Mouse (Mus musculus) kidney, postnatal 25 days (tissue): ENCODE results near the gene Hrnr.

ENCODE experiments used
- DNase-seq, 2 experiments: peaks; one replicate each; pipeline ENCODE4 v3.0.0; 2021; ENCODE audit warnings: mixed read lengths in 2 of 2

Gene Hrnr

GRCm38 (mm10) chr3:93319449-93319848, at the start of gene Hrnr:
Gene Hrnr (plus strand): TSS chr3:93319749.
- DNase-seq = no peak

- DNase-seq = no peak
Measured at GRCm38 (mm10) chr3:93273223-93273622, 46.3 kb upstream of the Hrnr start, which contains the start of gene Flg. Gene Flg (plus strand): TSS chr3:93273523.

GRCm38 (mm10) chr3:93297542-93297941, 22.0 kb upstream of the Hrnr start:
- no peak for DNase-seq

- DNase-seq = no peak
Measured at GRCm38 (mm10) chr3:93299832-93300231, 19.7 kb upstream of the Hrnr start.

GRCm38 (mm10) chr3:93301896-93302295, 17.7 kb upstream of the Hrnr start:
- DNase-seq = no peak

GRCm38 (mm10) chr3:93306142-93306541, 13.4 kb upstream of the Hrnr start:
- no peak for DNase-seq

- DNase-seq = no peak
Measured at GRCm38 (mm10) chr3:93311371-93311770, 8.2 kb upstream of the Hrnr start.

- DNase-seq = no peak
Measured at GRCm38 (mm10) chr3:93314388-93314787, 5.2 kb upstream of the Hrnr start.

GRCm38 (mm10) chr3:93337749-93338148, 18.2 kb downstream of the Hrnr start:
- no peak for DNase-seq

- DNase-seq = no peak
Measured at GRCm38 (mm10) chr3:93340021-93340420, 20.5 kb downstream of the Hrnr start.

GRCm38 (mm10) chr3:93346896-93347295, 27.3 kb downstream of the Hrnr start:
- no peak for DNase-seq

- peak; percentile 51 to 56 for DNase-seq
Measured at GRCm38 (mm10) chr3:93360045-93360444, 40.5 kb downstream of the Hrnr start.

- no peak for DNase-seq
Measured at GRCm38 (mm10) chr3:93361933-93362574, 42.5 kb downstream of the Hrnr start.

GRCm38 (mm10) chr3:93366966-93367575, 47.5 kb downstream of the Hrnr start:
- peak; percentile 36 to 59 for DNase-seq

GRCm38 (mm10) chr3:93368171-93368570, 48.6 kb downstream of the Hrnr start:
- DNase-seq = no peak

- no peak for DNase-seq
Measured at GRCm38 (mm10) chr3:93373416-93373815, 53.9 kb downstream of the Hrnr start.

- no peak for DNase-seq
Measured at GRCm38 (mm10) chr3:93375196-93375595, 55.6 kb downstream of the Hrnr start.

- DNase-seq = no peak
Measured at GRCm38 (mm10) chr3:93375601-93376000, 56.1 kb downstream of the Hrnr start.

- DNase-seq = no peak
Measured at GRCm38 (mm10) chr3:93378146-93378545, 58.6 kb downstream of the Hrnr start.
